Mouse (Mus musculus) liver, adult 2 months (tissue): ENCODE measurements at regions not wholly inside any gene's neighbourhood (a gene's known extent, or its start where the extent isn't known, plus 50 kb on each side); places are given as distances from the start of the nearest gene placed in this dataset.

ENCODE experiments used
- CTCF ChIP-seq: fragments of 200-500 bp; IDR thresholded peaks from 2 replicates; pipeline ENCODE4 v1.5.1; 2011; ENCODE audit warnings: low read depth, low read length, control low read depth
- POLR2A ChIP-seq: fragments of 200-500 bp; IDR thresholded peaks from 2 replicates; pipeline ENCODE4 v1.6.1; 2011; ENCODE audit warnings: low read length, control low read depth; ENCODE audit not compliant: insufficient read depth; ENCODE audit errors: extremely low read depth

DNA sequence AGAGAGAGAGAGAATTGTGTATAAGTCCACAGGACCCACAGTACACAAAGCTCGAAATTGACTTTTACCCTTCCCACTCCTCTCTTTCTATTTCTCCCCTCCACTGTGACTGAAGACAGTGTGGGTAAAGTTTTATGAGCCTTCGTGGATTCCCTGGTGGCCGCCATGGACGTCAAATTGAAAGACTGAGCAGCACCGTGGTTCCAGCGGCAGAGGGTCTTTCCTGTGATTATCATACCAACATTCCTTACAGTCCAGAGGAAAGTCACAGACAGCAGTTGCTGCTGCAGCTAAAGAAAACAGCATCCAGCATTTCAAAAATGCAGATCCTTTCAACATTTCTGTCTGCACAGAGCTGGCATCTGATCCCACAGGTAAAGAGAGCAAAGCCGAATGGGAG is 98.9 kb upstream of the Ccn6 start:
- TF ChIP-seq POLR2A, result no peak
- no peak for TF ChIP-seq CTCF
